Mouse (Mus musculus): ENCODE data around the gene Nfe2l1. TPM values are rescaled to one million over a fixed set of nuclear protein-coding genes. Genes with fewer than 3 reads are reported as not detected.

The Nfe2l1 gene
- total RNA-seq, 2 experiments from 2014 or later, result 30.0 to 30.2 TPM

DNA sequence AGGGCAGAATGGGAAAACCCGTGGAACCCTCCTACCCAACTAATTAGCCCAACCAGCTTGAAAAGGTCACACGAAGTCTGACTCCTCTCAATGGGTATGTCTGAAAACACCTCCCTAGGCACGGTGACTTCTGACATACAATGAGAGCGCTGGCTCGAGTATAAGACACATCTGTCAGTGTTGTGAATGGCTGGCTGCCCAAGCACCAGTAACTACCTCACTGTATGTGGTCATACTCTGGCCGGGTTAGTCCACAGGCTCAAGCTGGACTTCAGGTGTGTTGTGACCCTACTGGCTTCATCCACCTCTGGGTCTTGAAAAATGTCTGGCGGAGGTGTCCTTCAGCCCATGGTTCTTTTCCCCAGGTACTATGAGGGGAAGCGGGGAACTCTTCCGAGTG is 18.9 kb upstream of the Nfe2l1 start:
- ATAC-seq (ENCODE audit: poor library complexity, severe bottlenecking), result no peak

DNA sequence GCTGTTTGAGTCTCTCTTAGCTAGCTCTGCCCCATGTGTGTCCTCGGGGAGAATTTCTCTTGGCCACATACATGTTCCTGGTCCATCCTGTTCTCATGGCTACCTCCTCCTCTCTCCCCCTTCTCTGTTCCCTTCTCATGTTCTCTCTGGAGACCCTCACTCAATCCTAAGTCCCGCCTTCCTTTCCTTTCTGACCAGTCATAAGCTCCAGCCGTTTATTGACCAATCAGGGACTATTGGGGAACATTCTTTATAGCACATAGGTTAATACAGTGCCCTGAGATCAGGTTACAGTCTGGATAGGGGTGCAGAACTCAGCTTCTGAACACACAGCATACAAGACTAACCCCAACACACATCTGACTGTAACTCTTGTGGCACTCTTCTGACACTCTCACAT is 17.5 kb upstream of the Nfe2l1 start:
- no peak for ATAC-seq (ENCODE audit: poor library complexity, severe bottlenecking)

DNA sequence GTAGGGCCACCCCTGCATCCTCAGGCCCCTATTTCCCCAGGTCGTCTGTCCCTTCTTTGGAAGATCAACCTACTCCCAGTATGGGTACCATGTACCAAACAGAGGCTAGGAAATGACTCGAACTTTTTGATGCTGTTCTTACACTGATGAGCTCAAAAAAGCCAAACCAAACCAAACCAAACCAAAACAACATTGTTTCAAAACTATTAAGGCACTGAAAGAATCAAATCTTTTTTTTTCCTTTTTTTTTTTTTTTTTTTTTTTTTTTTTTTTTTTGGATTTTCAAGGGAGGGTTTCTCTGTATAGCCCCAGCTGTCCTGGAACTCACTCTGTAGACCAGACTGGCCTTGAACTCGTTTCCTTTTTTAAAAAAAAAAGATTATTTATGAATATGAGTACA is 13.9 kb upstream of the Nfe2l1 start:
- no peak for ATAC-seq (ENCODE audit: poor library complexity, severe bottlenecking)

DNA sequence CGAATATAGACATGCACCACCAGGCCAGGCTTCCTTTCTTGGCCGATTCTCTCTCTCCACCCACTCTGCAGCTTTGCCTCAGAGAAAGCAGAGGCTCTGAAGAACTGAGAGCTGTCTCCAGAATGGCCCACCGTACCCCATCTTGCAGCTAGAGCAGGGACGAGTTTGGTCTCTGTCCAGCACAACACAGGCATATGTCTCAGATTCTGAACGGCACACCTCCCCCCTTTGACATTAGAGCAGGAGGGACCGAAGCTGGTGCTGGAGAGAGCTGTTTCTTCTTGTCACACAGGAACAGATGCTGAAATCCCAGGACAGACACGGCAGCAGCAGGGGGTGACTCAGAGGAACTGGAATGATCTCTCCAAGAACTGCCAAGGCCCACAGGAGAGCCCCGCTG is 10.5 kb upstream of the Nfe2l1 start:
- ATAC-seq (ENCODE audit: poor library complexity, severe bottlenecking), result no peak

GRCm38 (mm10) chr11:96839877-96840276 is 10.1 kb upstream of the Nfe2l1 start:
- ATAC-seq (ENCODE audit: poor library complexity, severe bottlenecking), result no peak

- ATAC-seq (ENCODE audit: poor library complexity, severe bottlenecking), result no peak
Measured at GRCm38 (mm10) chr11:96839428-96839827, 9.7 kb upstream of the Nfe2l1 start.

GRCm38 (mm10) chr11:96838341-96838740 is 8.6 kb upstream of the Nfe2l1 start:
- ATAC-seq (ENCODE audit: poor library complexity, severe bottlenecking), result no peak

DNA sequence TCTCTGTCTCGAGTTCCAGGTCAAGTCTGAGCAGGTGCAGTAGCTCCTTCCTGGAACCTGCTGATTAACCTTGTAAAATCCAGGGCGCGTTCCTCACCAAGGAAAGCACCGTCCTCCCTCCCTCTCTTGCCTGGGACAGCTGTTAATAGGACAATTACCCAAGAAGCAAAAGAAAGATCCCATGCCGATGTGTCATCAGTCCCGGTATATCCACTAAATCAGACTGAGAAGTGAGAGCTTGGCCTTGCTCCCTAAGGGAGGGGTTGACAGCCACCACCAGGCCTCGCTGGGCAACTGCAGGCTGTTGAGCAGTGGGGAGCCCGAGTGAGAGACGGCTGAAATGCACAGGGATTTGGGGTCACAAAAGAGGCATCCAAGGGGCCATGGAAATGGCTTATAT is 7.5 kb upstream of the Nfe2l1 start:
- 0 out of 2 replicates have a peak, but pooled peaks have one; percentile 51 for ATAC-seq (ENCODE audit: poor library complexity, severe bottlenecking)

DNA sequence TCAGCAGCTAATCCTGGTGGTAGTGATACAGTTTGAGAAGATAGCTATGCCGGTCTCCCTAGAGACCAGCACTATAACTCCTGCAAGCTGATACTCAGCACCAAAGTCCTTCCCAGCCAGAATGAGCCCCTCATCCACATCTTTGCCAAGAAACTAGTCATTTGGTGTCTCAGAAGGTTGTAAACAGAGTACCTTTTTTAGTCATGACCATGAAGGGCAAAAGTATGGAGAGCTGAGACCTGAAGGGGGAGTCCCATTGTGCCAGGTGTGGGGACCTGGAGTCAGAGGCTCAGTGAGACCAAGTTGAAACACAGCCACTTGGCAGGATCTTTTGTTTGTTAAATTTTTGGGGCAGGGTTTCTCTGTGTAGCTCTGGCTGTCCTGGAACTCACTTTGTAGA is 4.4 kb upstream of the Nfe2l1 start:
- ATAC-seq (ENCODE audit: poor library complexity, severe bottlenecking), result no peak

DNA sequence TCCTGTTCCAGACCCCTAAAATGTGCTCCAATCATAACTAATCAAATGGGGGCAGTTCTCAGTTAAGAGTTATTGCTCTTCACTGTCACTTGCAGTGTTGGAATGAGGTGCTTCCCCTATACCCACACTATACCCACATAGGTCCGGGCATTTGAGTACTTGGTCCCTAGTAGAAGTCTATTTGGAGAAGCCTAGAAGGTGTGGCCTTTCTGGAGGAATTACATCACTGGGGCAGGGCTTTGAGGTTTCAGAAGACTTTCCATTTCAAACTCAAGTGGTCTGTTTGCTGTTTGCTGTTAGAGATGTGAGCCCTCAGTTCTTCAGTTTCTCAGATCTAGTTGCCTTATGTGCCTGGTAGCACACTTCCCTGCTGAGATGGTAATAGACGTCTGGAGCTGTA is 3.2 kb upstream of the Nfe2l1 start:
- ATAC-seq (ENCODE audit: poor library complexity, severe bottlenecking), result no peak

- ATAC-seq (ENCODE audit: poor library complexity, severe bottlenecking), result no peak
Measured at GRCm38 (mm10) chr11:96832541-96832940, 2.8 kb upstream of the Nfe2l1 start.

DNA sequence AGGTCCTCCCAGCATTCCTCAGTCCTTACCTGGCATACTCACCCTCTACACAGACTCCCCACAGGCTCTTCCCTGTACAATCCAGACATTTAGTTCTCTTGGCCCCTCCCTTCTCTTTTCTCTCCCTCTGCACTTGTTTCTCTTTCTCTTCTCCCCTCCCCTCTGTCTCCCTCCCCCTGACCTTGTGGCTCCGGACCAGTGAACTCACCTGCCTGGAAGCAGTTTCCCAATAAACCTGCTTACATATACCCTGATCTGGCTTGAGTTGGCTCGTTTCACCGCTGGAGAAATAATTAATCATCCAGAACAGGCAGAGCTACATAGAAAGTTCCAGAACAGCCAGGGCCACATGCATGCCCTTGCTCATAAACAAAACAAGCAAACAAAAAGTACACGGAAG is 1.7 kb upstream of the Nfe2l1 start:
- no peak for ATAC-seq (ENCODE audit: poor library complexity, severe bottlenecking)

DNA sequence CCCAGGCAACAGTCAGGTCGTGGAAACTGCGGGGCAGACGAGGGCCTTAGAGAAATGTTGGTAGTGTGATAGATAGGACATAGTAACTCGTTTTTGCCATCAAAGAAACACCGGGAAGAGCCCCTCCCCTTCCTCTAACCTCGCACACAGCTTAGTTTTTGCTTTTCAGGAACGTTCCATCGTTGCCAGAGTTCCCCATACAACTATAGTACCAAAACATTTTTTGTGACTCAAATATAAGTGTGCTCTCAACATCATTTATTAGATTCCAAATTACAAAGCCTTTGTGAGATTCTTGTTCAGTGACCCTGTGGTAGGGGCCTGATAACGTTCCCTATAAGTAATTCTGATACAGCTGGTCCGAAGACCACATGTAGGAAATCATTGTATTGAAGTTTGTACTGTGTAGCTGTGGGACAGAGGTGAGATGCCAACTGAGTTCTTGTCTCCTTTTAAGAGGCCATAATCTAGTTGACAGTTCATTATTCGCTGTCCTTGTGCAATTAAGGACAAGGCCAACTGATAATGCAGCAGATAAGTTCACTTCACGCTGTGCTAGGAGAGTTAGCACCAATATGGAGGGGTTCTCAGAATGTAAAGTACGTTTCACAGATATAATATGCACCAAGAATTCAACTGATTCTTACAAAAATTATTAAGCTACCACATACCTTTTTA is 910 bp upstream of the Nfe2l1 start:
- ATAC-seq (ENCODE audit: poor library complexity, severe bottlenecking), result no peak

DNA sequence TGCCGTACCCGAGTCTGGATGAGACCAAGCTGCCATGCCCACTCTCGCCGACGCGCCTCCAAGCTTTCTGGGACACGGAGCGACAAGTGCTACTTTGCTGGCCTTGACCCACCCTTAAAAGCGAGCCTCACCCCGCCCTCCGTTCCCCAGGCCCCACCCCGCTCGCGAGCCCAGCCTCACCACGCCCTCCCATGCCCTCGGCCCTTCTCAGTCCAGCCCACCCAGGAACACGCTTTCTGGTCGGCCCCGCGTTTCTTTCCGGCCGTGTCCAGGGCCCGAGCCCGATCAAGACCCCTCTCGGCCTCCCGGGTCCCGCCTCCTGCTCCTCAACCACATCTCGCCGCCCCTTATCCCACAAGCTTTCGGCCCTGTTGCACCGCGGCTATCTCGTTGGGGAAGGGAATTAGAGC is 360 bp downstream of the Nfe2l1 start:
- peak; percentile 69 for ATAC-seq (ENCODE audit: poor library complexity, severe bottlenecking)

- ATAC-seq (ENCODE audit: poor library complexity, severe bottlenecking), result no peak
Measured at GRCm38 (mm10) chr11:96828881-96829280, 887 bp downstream of the Nfe2l1 start.

GRCm38 (mm10) chr11:96827917-96828316 is 1.9 kb downstream of the Nfe2l1 start:
- no peak for ATAC-seq (ENCODE audit: poor library complexity, severe bottlenecking)

GRCm38 (mm10) chr11:96827062-96827581 is 2.6 kb downstream of the Nfe2l1 start:
- ATAC-seq (ENCODE audit: poor library complexity, severe bottlenecking), result no peak

- no peak for ATAC-seq (ENCODE audit: poor library complexity, severe bottlenecking)
Measured at GRCm38 (mm10) chr11:96826481-96826880, 3.3 kb downstream of the Nfe2l1 start.

DNA sequence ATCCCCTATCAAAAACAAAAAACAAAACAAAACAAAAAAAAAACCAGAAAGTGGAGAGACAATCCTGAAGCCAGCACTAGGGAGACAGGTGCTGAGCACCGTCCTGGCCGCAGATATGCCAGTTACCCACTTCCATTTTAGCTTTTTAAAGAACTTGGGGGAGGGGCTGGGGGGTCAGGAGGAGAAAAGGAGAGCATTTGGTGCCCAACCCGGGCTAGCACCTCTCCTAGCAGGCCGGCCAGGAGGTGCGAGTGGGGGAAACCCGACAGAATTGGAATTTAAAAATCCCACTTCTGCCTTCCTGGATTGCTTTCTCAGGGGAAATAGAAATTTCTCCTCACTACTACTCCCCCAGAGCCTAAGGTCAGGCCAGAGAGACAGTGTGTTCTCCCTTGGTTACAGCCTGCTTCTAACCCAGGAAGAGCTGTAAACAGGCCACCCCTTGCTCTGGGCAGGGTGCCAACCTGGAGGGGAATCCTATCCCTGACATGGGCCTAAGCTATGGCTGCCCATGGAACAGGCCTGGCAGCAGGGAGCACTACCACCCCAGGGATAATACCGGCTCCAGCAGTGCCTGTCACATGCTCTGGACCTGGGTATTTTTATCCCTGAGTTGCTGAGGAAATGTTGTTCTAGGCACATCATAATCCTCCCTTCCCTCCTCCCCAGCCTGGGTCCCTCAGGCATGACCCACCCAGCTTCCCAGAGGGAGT is 4.8 kb downstream of the Nfe2l1 start:
- ATAC-seq (ENCODE audit: poor library complexity, severe bottlenecking), result no peak

DNA sequence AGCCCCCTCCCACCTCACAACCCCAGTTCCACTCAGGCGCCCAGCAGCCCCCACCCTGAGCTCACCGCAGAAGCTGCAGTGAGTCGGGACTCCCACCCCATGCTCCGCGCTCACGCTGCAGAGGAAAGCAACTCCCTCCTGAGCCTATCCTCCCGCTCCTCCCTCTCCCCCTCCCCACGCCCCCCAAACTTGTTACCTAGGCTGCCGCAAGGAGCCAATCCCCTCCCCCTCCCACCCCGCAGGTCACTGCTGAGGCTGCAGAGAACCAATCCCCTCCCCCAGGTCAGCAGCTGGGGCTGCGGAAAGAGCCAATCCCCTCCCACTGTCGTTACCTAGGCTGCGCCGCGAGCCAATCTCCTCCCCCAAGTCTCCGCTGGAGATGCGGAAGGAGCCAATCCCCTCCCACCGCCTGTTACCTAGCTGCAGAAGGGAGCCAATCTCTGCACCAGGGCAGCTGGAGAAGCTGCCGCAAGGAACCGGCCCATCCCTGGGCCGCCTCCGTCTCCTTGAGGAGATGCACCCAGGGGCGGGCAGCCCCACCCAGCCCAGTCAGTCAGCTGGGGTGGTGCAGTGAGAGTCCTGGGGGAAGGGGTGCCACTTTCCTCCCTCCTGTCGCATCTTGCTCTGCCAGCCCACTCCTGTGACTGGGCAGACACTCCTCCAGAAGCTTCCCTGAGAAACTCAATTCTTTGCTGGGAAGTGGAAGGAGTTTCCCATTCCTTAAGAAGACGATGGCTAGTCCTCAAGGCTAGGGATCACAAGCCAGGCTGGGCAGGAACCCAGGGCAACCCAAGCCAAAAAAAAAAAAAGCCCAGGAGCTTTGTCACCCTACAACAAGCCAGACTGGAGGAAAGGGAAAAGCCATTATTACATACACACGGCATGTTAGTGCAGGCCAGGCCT is 5.6 kb downstream of the Nfe2l1 start:
- ATAC-seq (ENCODE audit: poor library complexity, severe bottlenecking), result peak; percentile 99

GRCm38 (mm10) chr11:96823471-96823837 is 6.3 kb downstream of the Nfe2l1 start:
- no peak for ATAC-seq (ENCODE audit: poor library complexity, severe bottlenecking)
